Mouse (Mus musculus): ENCODE measurements at regions not wholly inside any gene's neighbourhood (a gene's known extent, or its start where the extent isn't known, plus 50 kb on each side); places are given as distances from the start of the nearest gene placed in this dataset.

- H3K4me3 ChIP-seq = no peak overlapping the region
- no peak overlapping the region for H3K27ac ChIP-seq
- no peak for TF ChIP-seq CTCF (conservative IDR thresholded peaks at IDR 0.05)
- DNase-seq (ENCODE audit: low spot score in 2 of 2) = no peak
Observed at GRCm38 (mm10) chr12:7698324-7698944, 279.0 kb upstream of the Apob start.

DNA sequence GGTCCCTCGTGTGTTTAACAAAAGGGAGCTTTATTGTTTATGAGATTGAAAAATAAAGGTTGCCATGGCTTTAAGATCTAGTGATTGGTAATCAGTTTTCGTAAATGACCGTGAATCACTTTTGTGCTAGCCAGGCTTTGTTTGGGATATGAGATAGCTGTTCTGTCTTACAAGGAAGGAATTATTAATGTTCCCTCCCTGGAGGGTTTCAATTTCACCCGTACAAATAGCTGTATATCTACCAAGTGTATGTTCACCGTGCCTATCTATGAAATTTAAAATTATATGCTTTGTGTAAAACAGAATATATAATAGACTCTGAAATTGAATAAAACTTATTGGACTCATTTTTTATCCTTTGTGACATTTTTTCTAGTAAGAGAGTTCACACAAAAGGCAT, 268.3 kb upstream of the Apob start:
- Histone ChIP-seq H3K27ac (no peak overlapping the region), H3K4me3 (no peak overlapping the region)
- no peak for TF ChIP-seq CTCF (conservative IDR thresholded peaks at IDR 0.05)
- DNase-seq (ENCODE audit: low spot score in 2 of 2) = no peak

DNA sequence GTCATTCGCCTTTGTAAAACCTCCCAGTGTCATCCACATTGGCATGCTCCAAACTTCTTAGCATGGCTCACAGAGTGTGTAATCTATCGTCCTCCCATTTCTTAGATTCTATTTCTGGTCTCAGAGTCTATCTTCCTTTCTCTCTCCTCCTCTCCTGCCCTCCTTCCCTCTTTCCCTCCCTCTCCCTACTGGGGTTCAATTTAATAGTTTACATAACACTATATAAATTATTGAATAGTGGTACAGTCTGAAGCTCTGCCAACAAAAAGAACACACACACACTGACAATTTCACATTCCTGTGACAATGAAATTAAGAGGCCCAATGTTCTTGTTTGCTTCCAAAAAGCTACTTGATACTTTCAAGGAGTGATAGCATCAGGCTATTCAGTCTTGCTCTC, 267.6 kb upstream of the Apob start:
- no peak for TF ChIP-seq CTCF (conservative IDR thresholded peaks at IDR 0.05)
- no peak for DNase-seq (ENCODE audit: low spot score in 2 of 2)
- Histone ChIP-seq H3K27ac (no peak overlapping the region), H3K4me3 (no peak overlapping the region)

GRCm38 (mm10) chr12:7715091-7715490, 262.4 kb upstream of the Apob start:
- DNase-seq (ENCODE audit: low spot score in 2 of 2) = no peak

DNA sequence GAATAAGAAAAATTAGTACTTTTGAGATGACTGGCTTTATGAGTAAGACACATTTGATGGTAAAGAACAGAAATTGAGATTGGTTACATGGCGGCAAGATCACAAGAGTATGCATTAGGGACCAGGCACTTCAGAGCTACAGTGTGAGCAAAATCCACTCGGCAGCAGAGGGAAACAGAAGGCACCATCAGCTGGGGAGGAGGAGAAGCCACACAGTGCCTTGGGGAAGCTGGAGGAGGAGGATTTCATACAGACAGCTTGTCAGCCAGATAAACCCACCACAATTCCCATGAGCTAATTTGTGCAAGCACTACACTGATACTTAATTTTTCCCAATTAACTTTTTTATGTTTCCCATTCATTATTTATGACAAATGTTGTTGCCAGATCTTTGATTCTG, 258.9 kb upstream of the Apob start:
- no peak for TF ChIP-seq CTCF (conservative IDR thresholded peaks at IDR 0.05)
- DNase-seq (ENCODE audit: low spot score in 2 of 2) = peak; percentile 61 to 85
- Histone ChIP-seq H3K4me3 (no peak overlapping the region), H3K27ac (no peak overlapping the region)

More at GRCm38 (mm10) chr12:7715091-7715490, 262.4 kb upstream of the Apob start:
- TF ChIP-seq CTCF (conservative IDR thresholded peaks at IDR 0.05) = no peak
- Histone ChIP-seq H3K4me3 (no peak overlapping the region), H3K27ac (no peak overlapping the region)

DNA sequence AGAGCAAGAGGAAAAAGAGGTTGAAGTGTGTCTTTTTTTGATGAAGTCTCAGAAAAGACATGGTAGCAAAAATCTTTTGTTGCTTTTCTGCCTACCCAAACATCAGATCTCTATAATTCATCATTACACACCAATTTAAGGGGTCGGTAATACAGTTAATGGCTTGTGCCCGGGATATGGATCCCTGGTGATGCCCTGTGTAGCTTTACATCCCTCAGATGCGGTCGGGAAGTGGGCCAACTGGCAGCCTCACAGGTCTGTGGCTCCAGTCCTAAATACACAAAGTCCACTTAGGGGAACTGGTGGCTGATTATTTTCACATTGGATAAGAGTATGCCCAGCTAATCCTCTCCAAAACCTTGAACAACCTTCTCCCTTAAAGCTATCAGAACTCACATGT, 258.4 kb upstream of the Apob start:
- Histone ChIP-seq H3K27ac (no peak overlapping the region), H3K4me3 (no peak overlapping the region)
- no peak for DNase-seq (ENCODE audit: low spot score in 2 of 2)
- TF ChIP-seq CTCF (conservative IDR thresholded peaks at IDR 0.05) = no peak

DNA sequence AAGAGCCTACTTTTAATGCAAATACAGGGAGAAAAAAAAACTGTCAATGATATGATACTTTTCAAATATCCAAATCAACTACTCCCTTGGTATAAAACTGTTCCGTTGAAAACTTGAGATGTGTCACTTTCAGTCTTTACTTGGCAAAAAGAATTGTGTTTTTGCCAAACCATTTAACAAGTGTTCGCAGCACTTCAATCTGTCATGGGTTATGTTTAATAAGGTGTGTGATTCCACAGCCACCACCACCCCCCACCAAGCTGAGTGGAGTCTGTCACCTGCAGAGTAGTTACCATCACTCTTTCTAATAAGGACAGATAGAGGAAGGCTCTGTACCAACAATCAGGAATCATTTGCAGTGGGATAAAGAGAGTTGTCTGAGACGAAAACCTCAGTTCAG, 252.5 kb upstream of the Apob start:
- DNase-seq (ENCODE audit: low spot score in 2 of 2) = no peak
- Histone ChIP-seq H3K27ac (no peak overlapping the region), H3K4me3 (no peak overlapping the region)
- TF ChIP-seq CTCF (conservative IDR thresholded peaks at IDR 0.05) = no peak

GRCm38 (mm10) chr12:7738020-7738419, 239.4 kb upstream of the Apob start:
- no peak for DNase-seq (ENCODE audit: low spot score in 2 of 2)
- H3K4me3 ChIP-seq = no peak overlapping the region
- H3K27ac ChIP-seq = no peak overlapping the region
- TF ChIP-seq CTCF (conservative IDR thresholded peaks at IDR 0.05) = no peak

DNA sequence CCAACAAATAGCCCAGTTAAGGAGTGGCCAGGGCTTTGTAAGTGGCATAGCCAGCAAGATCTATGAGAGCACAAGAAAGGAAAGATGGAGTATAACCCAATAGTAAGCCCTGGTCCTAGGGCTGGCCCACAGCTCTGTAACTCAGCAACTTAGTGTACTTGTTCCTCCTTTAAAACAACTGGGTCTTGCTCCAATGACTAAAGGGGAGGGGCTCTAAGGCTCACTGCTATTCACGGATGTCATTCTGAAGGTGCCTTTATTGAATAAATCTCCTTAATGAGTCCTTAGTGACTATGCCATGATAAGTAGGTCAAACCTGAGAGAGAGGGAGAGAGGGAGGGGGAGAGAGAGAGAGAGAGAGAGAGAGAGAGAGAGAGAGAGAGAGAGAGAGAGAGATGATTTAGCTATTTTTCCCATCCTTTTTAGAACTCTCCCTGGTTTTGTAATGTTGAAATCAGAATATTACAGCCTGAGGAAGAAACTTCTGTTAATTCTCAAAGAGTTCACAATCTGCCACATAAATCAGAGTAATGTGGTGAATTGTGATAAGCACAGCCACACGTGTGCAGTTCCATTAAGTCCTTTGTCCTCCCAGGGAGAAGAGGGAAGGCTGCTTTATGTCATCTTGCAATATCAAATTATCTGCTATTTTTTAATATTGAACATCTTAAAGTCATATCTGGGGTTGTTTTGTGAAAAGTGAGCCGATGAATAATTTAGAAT, 238.7 kb upstream of the Apob start:
- Histone ChIP-seq H3K4me3 (no peak overlapping the region), H3K27ac (no peak overlapping the region)
- TF ChIP-seq CTCF (conservative IDR thresholded peaks at IDR 0.05) = no peak
- DNase-seq (ENCODE audit: low spot score in 2 of 2) = no peak

- H3K27ac ChIP-seq = no peak overlapping the region
- no peak for TF ChIP-seq CTCF (conservative IDR thresholded peaks at IDR 0.05)
- H3K4me3 ChIP-seq = no peak overlapping the region
- DNase-seq (ENCODE audit: low spot score in 2 of 2) = no peak
Observed at GRCm38 (mm10) chr12:7739352-7739994, 238.0 kb upstream of the Apob start.

DNA sequence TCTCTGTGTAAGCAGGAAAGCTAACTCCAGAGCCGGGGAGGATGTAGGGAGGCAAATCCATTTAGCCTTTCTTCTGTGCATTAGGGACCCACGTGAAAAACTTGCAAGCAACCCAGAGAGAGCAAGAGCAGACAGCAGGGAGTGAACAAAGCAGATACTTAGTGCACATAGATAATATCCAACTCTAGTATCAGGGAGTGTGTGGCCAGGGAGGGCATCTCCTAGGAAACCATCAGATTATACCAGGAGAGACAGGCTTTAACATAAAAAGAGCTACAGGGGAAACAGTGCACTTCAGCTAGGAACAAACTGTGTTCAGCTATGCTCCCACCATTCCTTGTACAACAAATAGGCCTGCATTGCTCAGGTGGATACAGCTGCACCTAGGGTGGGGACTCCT, 230.7 kb upstream of the Apob start:
- no peak for DNase-seq (ENCODE audit: low spot score in 2 of 2)
- Histone ChIP-seq H3K27ac (no peak overlapping the region), H3K4me3 (no peak overlapping the region)
- no peak for TF ChIP-seq CTCF (conservative IDR thresholded peaks at IDR 0.05)

DNA sequence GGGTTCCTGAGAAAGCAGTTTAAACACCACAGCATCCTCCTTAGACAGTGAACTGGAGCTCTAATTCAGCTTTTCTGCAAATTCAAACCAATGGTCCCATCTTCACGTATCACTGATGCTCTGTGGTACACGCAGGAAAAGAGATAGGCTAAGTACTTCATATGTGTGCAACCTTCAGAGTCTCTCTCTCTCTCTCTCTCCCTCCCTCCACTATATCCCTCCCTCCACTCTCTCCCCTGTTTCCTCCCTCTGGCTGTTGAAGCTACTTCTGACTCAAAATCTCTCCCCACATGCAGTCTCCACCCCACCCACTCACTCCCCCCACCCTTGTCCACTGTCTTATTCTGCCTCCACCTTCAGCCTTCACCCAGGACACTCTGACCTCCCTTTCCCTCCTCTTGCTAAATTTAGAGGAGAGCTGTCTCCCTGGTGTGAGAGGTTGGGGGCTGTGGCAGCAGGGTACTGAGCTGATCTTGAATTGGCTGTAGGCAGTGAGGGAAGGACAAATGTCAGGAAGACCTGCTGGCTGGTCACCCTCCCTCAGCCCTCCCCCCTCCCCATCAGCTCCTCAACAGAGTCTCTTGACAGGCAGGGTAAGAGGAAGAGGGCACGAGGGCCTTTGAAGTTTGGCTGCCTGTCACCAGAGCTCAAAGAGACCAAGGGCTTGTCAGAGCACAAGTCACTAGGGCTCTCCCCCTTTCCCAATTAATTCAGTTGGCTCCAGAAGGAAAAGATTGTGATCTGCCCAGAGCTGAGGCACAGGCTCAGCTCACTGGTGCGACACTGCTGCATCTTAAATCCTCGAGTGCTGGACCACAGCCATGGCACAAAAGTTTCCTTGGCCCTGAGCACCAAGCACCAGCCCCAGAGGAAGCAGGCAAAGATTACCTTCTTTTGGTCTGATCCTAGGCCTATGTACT, 227.9 kb upstream of the Apob start:
- no peak overlapping the region for H3K27ac ChIP-seq
- no peak for DNase-seq (ENCODE audit: low spot score in 2 of 2)
- no peak for TF ChIP-seq CTCF (conservative IDR thresholded peaks at IDR 0.05)
- H3K4me3 ChIP-seq = no peak overlapping the region

GRCm38 (mm10) chr12:7754861-7755260, 222.6 kb upstream of the Apob start:
- DNase-seq (ENCODE audit: low spot score in 2 of 2) = no peak
- no peak overlapping the region for H3K4me3 ChIP-seq
- no peak for TF ChIP-seq CTCF (conservative IDR thresholded peaks at IDR 0.05)
- H3K27ac ChIP-seq = no peak overlapping the region
